Mouse (Mus musculus) heart, embryonic 14.5 days (tissue): ENCODE data around the gene Myo18b. TPM values are rescaled to one million over a fixed set of nuclear protein-coding genes. Genes with fewer than 3 reads are reported as not detected.

Experiments
- ATAC-seq: fragments of 200-750 bp; cut with Nextera tagmentation; 2 replicates; pipeline ENCODE4 v1.8.0; 2017; ENCODE audit warnings: low read depth, moderate TSS enrichment; ENCODE audit not compliant: insufficient number of reproducible peaks, insufficient read depth, low FRiP score
- H3K27ac ChIP-seq, 2 experiments: fragments of 200-500 bp in 1 of 2; fragments of 300-500 bp in 1 of 2; sonication (generic) in 1 of 2; replicated peaks in 1 of 2; 2 replicates each; pipeline ENCODE4 v1.5.1; 2012 to 2014; ENCODE audit warnings: low read depth in 2 of 2, low read length in 2 of 2, control low read depth in 1 of 2, mild to moderate bottlenecking in 1 of 2, mixed read lengths in 1 of 2; ENCODE audit not compliant: control insufficient read depth in 1 of 2, insufficient read depth in 1 of 2
- H3K27me3 ChIP-seq: fragments of 300-500 bp; sonication (generic); 2 replicates; pipeline ENCODE4 v1.6.1; 2014; ENCODE audit warnings: mild to moderate bottlenecking, low read length, control low read depth; ENCODE audit not compliant: control insufficient read depth, insufficient read depth
- H3K36me3 ChIP-seq: fragments of 300-500 bp; sonication (generic); 2 replicates; pipeline ENCODE4 v1.6.1; 2014; ENCODE audit warnings: mild to moderate bottlenecking, control low read depth, low read length, mixed read lengths; ENCODE audit not compliant: control insufficient read depth, insufficient read depth
- H3K4me1 ChIP-seq, 2 experiments: fragments of 200-500 bp in 1 of 2; fragments of 300-500 bp in 1 of 2; sonication (generic) in 1 of 2; 2 replicates each; pipeline ENCODE4 v1.6.1; 2012 to 2014; ENCODE audit warnings: low read length in 2 of 2, control low read depth in 1 of 2, mixed read lengths in 1 of 2; ENCODE audit not compliant: control insufficient read depth in 2 of 2, insufficient read depth in 2 of 2
- H3K4me2 ChIP-seq: fragments of 300-500 bp; sonication (generic); 2 replicates; pipeline ENCODE4 v1.6.1; 2014; ENCODE audit warnings: mild to moderate bottlenecking, low read length
- H3K4me3 ChIP-seq, 2 experiments: fragments of 200-500 bp in 1 of 2; fragments of 300-500 bp in 1 of 2; sonication (generic) in 1 of 2; 2 replicates each; pipeline ENCODE4 v1.5.1; 2012 to 2014; ENCODE audit warnings: low read length in 2 of 2, mild to moderate bottlenecking in 2 of 2, control low read depth in 1 of 2, low read depth in 1 of 2, moderate library complexity in 1 of 2; ENCODE audit not compliant: control insufficient read depth in 1 of 2, insufficient read depth in 1 of 2
- H3K9ac ChIP-seq: fragments of 300-500 bp; sonication (generic); 2 replicates; pipeline ENCODE4 v1.6.1; 2014; ENCODE audit warnings: mild to moderate bottlenecking, low read length
- H3K9me3 ChIP-seq: fragments of 300-500 bp; sonication (generic); 2 replicates; pipeline ENCODE4 v1.6.1; 2016; ENCODE audit warnings: low read length, control low read depth; ENCODE audit not compliant: control insufficient read depth
- WGBS: fragments of 180-500 bp; shearing (Covaris S2); extraction: QIAGEN DNeasy Blood & Tissue Kit; methylation state at CpG from one replicate; pipeline ENCODE4 v1.1.7; 2014; 5-methylcytosine and 5-hydroxymethylcytosine counted together
- polyA plus RNA-seq: library from polyadenylated mRNA; unstranded; fragments of >200 nt; fragmentation: Nextera tagmentation; extraction: Ambion mirVana; gene quantifications from 2 replicates; pipeline ENCODE4 v1.2.1, GENCODE M21; 2014

Gene Myo18b
- polyA plus RNA-seq, 1 experiment from 2014 or later = 33.6 TPM

- H3K27ac ChIP-seq = peak overlapping the region in 1 of 2 experiments; percentile 20; a peak in 1 of 4 replicates
- WGBS = 52% methylated on average over 6 of the region's 6 CpGs
Measured at GRCm38 (mm10) chr5:112907504-112907903, 11.3 kb upstream of the Myo18b start.

GRCm38 (mm10) chr5:112893462-112894060 lies 2.6 kb downstream of the Myo18b start:
- Histone ChIP-seq H3K27me3 (no peaks in the 10 kb centered on the region), H3K4me2 (peak overlapping the region; percentile 73), H3K36me3 (peaks cover 19% of the 10 kb centered on the region), H3K4me1 (peaks cover 16 to 33% of the 10 kb centered on the region in 2 experiments), H3K9ac (no peak overlapping the region), H3K4me3 (0 out of 4 replicates have a peak overlapping the region, but pooled peaks of 1 of the 2 experiments have one; percentile 55), H3K9me3 (no peaks in the 10 kb centered on the region), H3K27ac (no peak overlapping the region)
- ATAC-seq = no peak
- 59% methylated on average over 5 of the region's 5 CpGs for WGBS

More at GRCm38 (mm10) chr5:112907504-112907903, 11.3 kb upstream of the Myo18b start:
- H3K9me3 ChIP-seq = no peaks in the 10 kb centered on the region
- H3K4me2 ChIP-seq = no peak overlapping the region
- no peak overlapping the region for H3K9ac ChIP-seq
- ATAC-seq = no peak
- H3K27me3 ChIP-seq = no peaks in the 10 kb centered on the region
- 0 out of 2 replicates have a peak, but pooled peaks cover 4% of the 10 kb centered on the region for H3K36me3 ChIP-seq
- peaks cover 14 to 16% of the 10 kb centered on the region in 2 experiments for H3K4me1 ChIP-seq
- H3K4me3 ChIP-seq = no peak overlapping the region

GRCm38 (mm10) chr5:112892411-112892810 lies 3.8 kb downstream of the Myo18b start:
- H3K27me3 ChIP-seq = no peaks in the 10 kb centered on the region
- H3K4me2 ChIP-seq = no peak overlapping the region
- no peaks in the 10 kb centered on the region for H3K9me3 ChIP-seq
- peaks cover 31% of the 10 kb centered on the region for H3K36me3 ChIP-seq
- 0 out of 4 replicates have a peak overlapping the region, but pooled peaks of 1 of the 2 experiments have one; percentile 3 for H3K27ac ChIP-seq
- no peak for ATAC-seq
- H3K4me1 ChIP-seq = peaks cover 26 to 44% of the 10 kb centered on the region in 2 experiments
- H3K4me3 ChIP-seq = no peak overlapping the region
- H3K9ac ChIP-seq = no peak overlapping the region

- no peaks in the 10 kb centered on the region for H3K27me3 ChIP-seq
- H3K27ac ChIP-seq = peak overlapping the region; percentile 14 to 83; a peak in 2 of 4 replicates
- H3K4me1 ChIP-seq = peaks cover 35 to 55% of the 10 kb centered on the region in 2 experiments
- no peak for ATAC-seq
- H3K36me3 ChIP-seq = peaks cover 39% of the 10 kb centered on the region
- no peak overlapping the region for H3K4me3 ChIP-seq
- no peaks in the 10 kb centered on the region for H3K9me3 ChIP-seq
- peak overlapping the region; percentile 31; the same call in 1 of the 2 replicates for H3K9ac ChIP-seq
- WGBS = 49% methylated on average over 7 of the region's 7 CpGs
- no peak overlapping the region for H3K4me2 ChIP-seq
Measured at GRCm38 (mm10) chr5:112888651-112889050, 7.5 kb downstream of the Myo18b start.

- ATAC-seq = peak; percentile 66
- H3K4me2 ChIP-seq = peak overlapping the region; percentile 30
- WGBS = 26% methylated on average over 17 of the region's 17 CpGs
Measured at GRCm38 (mm10) chr5:112886687-112887491, 9.3 kb downstream of the Myo18b start.

DNA sequence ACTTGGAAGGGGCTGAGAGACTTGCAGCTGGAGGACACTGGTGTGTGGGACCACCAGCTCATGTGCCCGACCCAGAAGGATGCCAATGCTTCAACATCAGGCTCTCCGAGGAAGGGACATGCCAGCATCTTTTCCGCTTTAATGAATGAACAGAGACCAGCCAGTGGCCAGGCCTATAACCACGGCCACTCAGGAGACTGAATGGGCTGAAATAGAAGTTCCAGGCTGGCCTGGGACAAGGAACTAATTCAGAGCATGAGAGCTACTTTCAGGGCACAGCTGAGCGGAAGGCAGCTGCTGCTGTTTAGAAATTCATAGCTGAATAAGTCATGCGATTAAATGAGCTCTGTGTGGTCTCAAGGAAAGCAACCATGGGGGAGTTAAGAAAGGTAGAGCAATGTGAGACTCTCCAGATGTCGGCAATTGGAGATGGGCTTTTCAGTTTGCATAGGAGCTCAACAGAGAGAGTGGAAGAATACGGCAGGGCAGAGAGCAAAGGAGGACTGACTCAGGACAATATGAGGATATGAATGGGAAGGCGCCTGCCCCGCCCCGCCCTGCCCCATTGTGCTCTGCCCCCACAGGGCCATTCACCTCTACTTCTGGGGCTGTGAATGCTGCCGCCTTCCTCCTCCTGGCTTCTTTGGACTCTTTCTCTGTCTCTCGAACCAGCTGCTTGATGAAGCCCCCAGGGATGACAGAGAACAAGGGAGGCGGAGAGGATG lies 18.6 kb downstream of the Myo18b start:
- Histone ChIP-seq H3K9ac (no peak overlapping the region), H3K27me3 (no peaks in the 10 kb centered on the region), H3K27ac (no peak overlapping the region), H3K4me3 (no peak overlapping the region), H3K4me2 (no peak overlapping the region), H3K4me1 (peaks cover 8 to 13% of the 10 kb centered on the region in 2 experiments; a peak in 2 of 4 replicates), H3K36me3 (peaks cover 61% of the 10 kb centered on the region), H3K9me3 (no peaks in the 10 kb centered on the region)
- ATAC-seq = no peak
- WGBS = 78% methylated on average over 14 of the region's 14 CpGs

More at GRCm38 (mm10) chr5:112886687-112887491, 9.3 kb downstream of the Myo18b start:
- Histone ChIP-seq H3K27me3 (no peaks in the 10 kb centered on the region), H3K4me1 (peaks cover 30 to 42% of the 10 kb centered on the region in 2 experiments), H3K27ac (peak overlapping the region; percentile 83 to 88), H3K9me3 (no peaks in the 10 kb centered on the region), H3K9ac (peak overlapping the region; percentile 61), H3K36me3 (peaks cover 36% of the 10 kb centered on the region), H3K4me3 (no peak overlapping the region)

- H3K9ac ChIP-seq = no peak overlapping the region
- H3K9me3 ChIP-seq = no peaks in the 10 kb centered on the region
- H3K4me2 ChIP-seq = no peak overlapping the region
- no peak for ATAC-seq
- H3K27ac ChIP-seq = no peak overlapping the region
- WGBS = 30% methylated on average over 4 of the region's 4 CpGs
- no peaks in the 10 kb centered on the region for H3K27me3 ChIP-seq
- H3K36me3 ChIP-seq = peaks cover 65% of the 10 kb centered on the region
- H3K4me1 ChIP-seq = peaks cover 8 to 11% of the 10 kb centered on the region in 2 experiments; a peak in 2 of 4 replicates
- H3K4me3 ChIP-seq = no peak overlapping the region
Measured at GRCm38 (mm10) chr5:112876846-112877390, 19.2 kb downstream of the Myo18b start.
